Mouse (Mus musculus) E14TG2a.4 (cell line): ENCODE measurements around the gene Pik3r1.

Experiments used
- CTCF ChIP-seq: conservative IDR thresholded peaks from 2 replicates; pipeline ENCODE4 v1.5.1; 2014; ENCODE audit warnings: low read length
- NANOG ChIP-seq: IDR thresholded peaks from 2 replicates; pipeline ENCODE4 v1.6.1; 2014; ENCODE audit warnings: borderline replicate concordance, low read length, mixed read lengths
- POU5F1 ChIP-seq: IDR thresholded peaks from 2 replicates; pipeline ENCODE4 v1.6.1; 2014; ENCODE audit warnings: low read length, borderline replicate concordance

- TF ChIP-seq CTCF = no peak
- no peak for TF ChIP-seq POU5F1
- no peak for TF ChIP-seq NANOG
These were observed 58.2 kb downstream of the Pik3r1 start for GRCm38 (mm10) chr13:101709788-101710187.
